Mouse (Mus musculus) hindbrain, embryonic 11.5 days (tissue): ENCODE measurements around the gene Tagln. TPM values are rescaled to one million over a fixed set of nuclear protein-coding genes. Genes with fewer than 3 reads are reported as not detected.
A peak's percentile ranks its signal among the peaks of the same experiment; 100 is the strongest.

Experiments
- ATAC-seq: fragments of 200-750 bp; cut with Nextera tagmentation; 2 replicates; pipeline ENCODE4 v1.8.0; 2017; ENCODE audit warnings: mild to moderate bottlenecking, moderate TSS enrichment, moderate library complexity; ENCODE audit not compliant: low FRiP score
- DNase-seq: peaks from one replicate; pipeline ENCODE4 v3.0.0-alpha.2; 2015; ENCODE audit warnings: low spot score
- H3K27ac ChIP-seq: fragments of 300-500 bp; sonication (generic); 2 replicates; pipeline ENCODE4 v1.5.1; 2014; ENCODE audit warnings: mild to moderate bottlenecking, low read depth, low read length
- H3K27me3 ChIP-seq: fragments of 300-500 bp; sonication (generic); 2 replicates; pipeline ENCODE4 v1.6.1; 2014; ENCODE audit warnings: mild to moderate bottlenecking, low read length, moderate library complexity, mixed read lengths; ENCODE audit not compliant: control insufficient read depth, insufficient read depth
- H3K36me3 ChIP-seq: fragments of 300-500 bp; sonication (generic); 2 replicates; pipeline ENCODE4 v1.6.1; 2014; ENCODE audit warnings: mild to moderate bottlenecking, low read length, moderate library complexity, mixed read lengths; ENCODE audit not compliant: control insufficient read depth, insufficient read depth
- H3K4me1 ChIP-seq: fragments of 300-500 bp; sonication (generic); replicated peaks from 2 replicates; pipeline ENCODE4 v1.6.1; 2014; ENCODE audit warnings: low read length, mixed read lengths; ENCODE audit not compliant: control insufficient read depth, insufficient read depth
- H3K4me2 ChIP-seq: fragments of 300-500 bp; sonication (generic); replicated peaks from 2 replicates; pipeline ENCODE4 v1.6.1; 2014; ENCODE audit warnings: mild to moderate bottlenecking, low read depth, low read length
- H3K4me3 ChIP-seq: fragments of 300-500 bp; sonication (generic); 2 replicates; pipeline ENCODE4 v1.5.1; 2014; ENCODE audit warnings: low read depth, low read length
- H3K9ac ChIP-seq: fragments of 300-500 bp; sonication (generic); 2 replicates; pipeline ENCODE4 v1.6.1; 2014; ENCODE audit warnings: low read depth, low read length
- H3K9me3 ChIP-seq: fragments of 300-500 bp; sonication (generic); 2 replicates; pipeline ENCODE4 v1.6.1; 2016; ENCODE audit warnings: low read length; ENCODE audit not compliant: control insufficient read depth
- WGBS: fragments of 180-500 bp; shearing (Covaris S2); extraction: QIAGEN DNeasy Blood & Tissue Kit; methylation state at CpG from one replicate; pipeline ENCODE4 v1.1.7; 2014; 5-methylcytosine and 5-hydroxymethylcytosine counted together
- polyA plus RNA-seq: library from polyadenylated mRNA; unstranded; fragments of >200 nt; fragmentation: Nextera tagmentation; extraction: Ambion mirVana; gene quantifications from 2 replicates; pipeline ENCODE4 v1.2.1, GENCODE M21; 2014

Gene Tagln
- 19.6 and 28.8 TPM in 2 replicates for polyA plus RNA-seq

- peak within 1 kb of the TSS; percentile 37; the same call in 1 of the 2 replicates for H3K9ac ChIP-seq
- no peaks in the 10 kb centered on the region for H3K36me3 ChIP-seq
- peak within 1 kb of the TSS; percentile 12; the same call in 1 of the 2 replicates for H3K4me3 ChIP-seq
- peak within 1 kb of the TSS; percentile 31; the same call in 1 of the 2 replicates for H3K4me2 ChIP-seq
- no peak within 1 kb of the TSS for H3K27ac ChIP-seq
- ATAC-seq, result no peak
- DNase-seq, result peak; percentile 48
- no peaks in the 10 kb centered on the region for H3K9me3 ChIP-seq
- no peaks in the 10 kb centered on the region for H3K27me3 ChIP-seq
- WGBS, result 6% methylated on average over 21 of the region's 21 CpGs
- 0 out of 2 replicates have a peak, but pooled peaks cover 3% of the 10 kb centered on the region for H3K4me1 ChIP-seq
Observed at GRCm38 (mm10) chr9:45935628-45936210, at the start of gene Tagln. Tagln (minus strand) TSS chr9:45936058.

- no peaks in the 10 kb centered on the region for H3K9me3 ChIP-seq
- peak overlapping the region; percentile 97 for H3K9ac ChIP-seq
- ATAC-seq (peak; percentile 76), DNase-seq (no peak)
- peak overlapping the region; percentile 95 for H3K27ac ChIP-seq
- H3K27me3 ChIP-seq, result no peaks in the 10 kb centered on the region
- peak overlapping the region; percentile 80 for H3K4me2 ChIP-seq
- H3K4me1 ChIP-seq, result peaks cover 4% of the 10 kb centered on the region; the same call in 1 of the 2 replicates
- H3K36me3 ChIP-seq, result 0 out of 2 replicates have a peak, but pooled peaks cover 2% of the 10 kb centered on the region
- WGBS, result 3% methylated on average over 4 of the region's 4 CpGs
- H3K4me3 ChIP-seq, result peak overlapping the region; percentile 100
Observed at GRCm38 (mm10) chr9:45985229-45985567, 49.3 kb upstream of the Tagln start.

GRCm38 (mm10) chr9:45984409-45985228 lies 48.8 kb upstream of the Tagln start:
- Histone ChIP-seq H3K4me2 (peak overlapping the region; percentile 80), H3K9me3 (no peaks in the 10 kb centered on the region), H3K9ac (peak overlapping the region; percentile 97), H3K4me1 (peaks cover 4% of the 10 kb centered on the region; the same call in 1 of the 2 replicates), H3K36me3 (0 out of 2 replicates have a peak, but pooled peaks cover 2% of the 10 kb centered on the region), H3K27ac (peak overlapping the region; percentile 95), H3K4me3 (peak overlapping the region; percentile 100), H3K27me3 (no peaks in the 10 kb centered on the region)
- peak; percentile 95 for ATAC-seq
- DNase-seq, result peak; percentile 97
- WGBS, result 1% methylated on average over 56 of the region's 76 CpGs

DNA sequence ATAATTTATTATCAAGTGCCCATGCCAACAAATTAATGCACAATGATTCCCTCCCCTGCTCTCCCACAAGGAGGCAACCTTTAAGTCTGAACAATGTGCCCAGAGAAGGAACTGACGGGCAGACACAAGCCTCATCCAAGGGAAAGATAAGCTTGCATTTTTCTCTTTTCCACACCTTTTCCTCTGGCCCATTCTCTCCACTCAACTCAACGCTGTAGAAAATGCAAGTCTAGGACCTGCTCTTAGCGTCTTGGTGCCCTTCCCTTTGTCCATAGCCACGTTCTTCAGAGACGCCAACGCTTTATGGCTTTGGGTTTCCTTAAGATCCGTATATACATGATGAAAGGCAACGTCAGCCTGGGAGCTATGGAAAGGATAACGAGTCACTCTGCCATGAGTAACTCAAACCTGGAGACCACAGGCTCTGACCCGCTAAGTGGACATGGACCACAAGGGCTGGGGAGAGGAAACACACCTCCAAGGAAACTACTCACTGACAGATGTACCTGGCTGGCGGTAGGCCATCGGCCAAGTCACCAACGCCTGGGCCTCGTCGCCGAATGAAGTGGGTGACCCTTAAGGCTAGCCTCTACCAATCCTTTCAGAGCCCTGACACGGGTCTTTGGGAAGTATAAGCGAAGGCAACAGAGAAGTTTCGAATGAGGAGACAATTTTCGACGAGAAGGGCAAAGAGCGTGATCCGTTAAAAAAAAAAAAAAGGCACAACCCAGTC lies 48.0 kb upstream of the Tagln start:
- DNase-seq, result peak; percentile 53
- Histone ChIP-seq H3K9ac (peak overlapping the region; percentile 97), H3K27ac (peak overlapping the region; percentile 95), H3K4me2 (peak overlapping the region; percentile 80), H3K36me3 (0 out of 2 replicates have a peak, but pooled peaks cover 2% of the 10 kb centered on the region), H3K9me3 (no peaks in the 10 kb centered on the region), H3K27me3 (no peaks in the 10 kb centered on the region), H3K4me1 (peaks cover 4% of the 10 kb centered on the region; the same call in 1 of the 2 replicates), H3K4me3 (peak overlapping the region; percentile 100)
- no peak; the same call in 1 of the 2 replicates for ATAC-seq
- 1% methylated on average over 23 of the region's 23 CpGs for WGBS

DNA sequence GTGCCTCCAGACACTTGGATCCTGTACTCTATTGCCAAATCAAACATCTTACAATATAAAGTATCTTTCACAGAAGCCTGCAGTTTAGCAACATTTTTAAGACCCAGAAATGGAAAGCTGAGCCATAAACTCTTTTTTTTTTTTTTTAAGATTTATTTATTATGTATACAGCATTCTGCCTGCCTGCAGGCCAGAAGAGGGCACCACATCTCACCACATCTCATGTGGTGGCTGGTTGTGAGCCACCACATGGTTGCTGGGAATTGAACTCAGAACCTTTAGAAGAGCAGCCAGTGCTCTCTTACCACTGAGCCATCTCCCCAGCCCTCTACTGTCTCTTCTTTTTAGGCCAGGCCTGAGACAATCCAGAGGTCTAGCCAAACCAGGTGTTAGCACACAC lies 45.5 kb upstream of the Tagln start:
- no peak for DNase-seq
- Histone ChIP-seq H3K4me1 (peaks cover 4% of the 10 kb centered on the region; the same call in 1 of the 2 replicates), H3K9me3 (no peaks in the 10 kb centered on the region), H3K27ac (no peak overlapping the region), H3K36me3 (0 out of 2 replicates have a peak, but pooled peaks cover 2% of the 10 kb centered on the region), H3K9ac (no peak overlapping the region), H3K4me3 (no peak overlapping the region), H3K27me3 (no peaks in the 10 kb centered on the region), H3K4me2 (no peak overlapping the region)
- ATAC-seq, result no peak

- 88% methylated on average over 1 of the region's 1 CpGs for WGBS
- H3K4me3 ChIP-seq, result no peak overlapping the region
- no peaks in the 10 kb centered on the region for H3K9me3 ChIP-seq
- 0 out of 2 replicates have a peak, but pooled peaks cover 2% of the 10 kb centered on the region for H3K36me3 ChIP-seq
- H3K4me1 ChIP-seq, result peaks cover 4% of the 10 kb centered on the region; the same call in 1 of the 2 replicates
- no peak for DNase-seq
- H3K4me2 ChIP-seq, result no peak overlapping the region
- ATAC-seq, result no peak
- H3K27ac ChIP-seq, result no peak overlapping the region
- H3K27me3 ChIP-seq, result no peaks in the 10 kb centered on the region
- H3K9ac ChIP-seq, result no peak overlapping the region
Observed at GRCm38 (mm10) chr9:45980611-45981010, 44.8 kb upstream of the Tagln start.

GRCm38 (mm10) chr9:45979778-45980177 lies 43.9 kb upstream of the Tagln start:
- Histone ChIP-seq H3K27me3 (no peaks in the 10 kb centered on the region), H3K36me3 (0 out of 2 replicates have a peak, but pooled peaks cover 2% of the 10 kb centered on the region), H3K4me3 (no peak overlapping the region), H3K9me3 (no peaks in the 10 kb centered on the region), H3K9ac (no peak overlapping the region), H3K4me2 (no peak overlapping the region), H3K4me1 (peaks cover 4% of the 10 kb centered on the region; the same call in 1 of the 2 replicates), H3K27ac (no peak overlapping the region)
- WGBS, result 98% methylated on average over 2 of the region's 2 CpGs
- no peak for ATAC-seq
- no peak for DNase-seq

- Histone ChIP-seq H3K9ac (no peak overlapping the region), H3K27ac (no peak overlapping the region), H3K27me3 (no peaks in the 10 kb centered on the region), H3K9me3 (no peaks in the 10 kb centered on the region), H3K4me2 (no peak overlapping the region), H3K36me3 (peaks cover 3% of the 10 kb centered on the region; the same call in 1 of the 2 replicates), H3K4me3 (no peak overlapping the region), H3K4me1 (no peaks in the 10 kb centered on the region)
- ATAC-seq (no peak), DNase-seq (no peak)
- WGBS, result 97% methylated on average over 2 of the region's 2 CpGs
Observed at GRCm38 (mm10) chr9:45976884-45977283, 41.0 kb upstream of the Tagln start.
